Mouse (Mus musculus) myocyte (in vitro differentiated cells): Measurements from ENCODE around the gene Tulp3.
A peak's percentile ranks its signal among the peaks of the same experiment; 100 is the strongest.

Source experiments
- CEBPB ChIP-seq: IDR thresholded peaks from 2 replicates; pipeline ENCODE4 v1.6.1; 2011; ENCODE audit warnings: mild to moderate bottlenecking, moderate library complexity; ENCODE audit not compliant: poor library complexity, insufficient read depth, severe bottlenecking
- E2F4 ChIP-seq: IDR thresholded peaks from one replicate; pipeline ENCODE4 v1.6.1; 2011; ENCODE audit warnings: mild to moderate bottlenecking, control low read depth, moderate library complexity; ENCODE audit not compliant: insufficient read depth
- MAX ChIP-seq: IDR thresholded peaks from one replicate; pipeline ENCODE4 v1.6.1; 2011; ENCODE audit warnings: low read depth, mild to moderate bottlenecking, control low read depth
- MYOD1 ChIP-seq, 3 experiments: IDR thresholded peaks; one replicate each; pipeline ENCODE4 v1.6.1; 2011; ENCODE audit warnings: control low read depth in 2 of 3, low read depth in 2 of 3, mild to moderate bottlenecking in 2 of 3, moderate library complexity in 1 of 3; ENCODE audit not compliant: insufficient read length in 2 of 3, control insufficient read depth in 1 of 3
- MYOG ChIP-seq, 3 experiments: IDR thresholded peaks; one replicate each; pipeline ENCODE4 v1.6.1; 2011; ENCODE audit warnings: control low read depth in 2 of 3, low read depth in 2 of 3, mild to moderate bottlenecking in 2 of 3; ENCODE audit not compliant: insufficient read length in 2 of 3, control insufficient read depth in 1 of 3, insufficient read depth in 1 of 3
- POLR2A ChIP-seq: IDR thresholded peaks from one replicate; pipeline ENCODE4 v1.6.1; 2011; ENCODE audit warnings: low read depth, mild to moderate bottlenecking, control low read depth, moderate library complexity; ENCODE audit not compliant: insufficient read length
- POLR2AphosphoS2 ChIP-seq: IDR thresholded peaks from one replicate; pipeline ENCODE4 v1.6.1; 2011; ENCODE audit warnings: low read depth, control low read depth; ENCODE audit not compliant: insufficient read length
- REST ChIP-seq: IDR thresholded peaks from one replicate; pipeline ENCODE4 v1.6.1; 2011; ENCODE audit warnings: mild to moderate bottlenecking, control low read depth, moderate library complexity; ENCODE audit not compliant: insufficient read depth, insufficient read length
- TCF12 ChIP-seq: IDR thresholded peaks from one replicate; pipeline ENCODE4 v1.6.1; 2011; ENCODE audit warnings: mild to moderate bottlenecking, control low read depth; ENCODE audit not compliant: poor library complexity, insufficient read depth, severe bottlenecking
- USF1 ChIP-seq: IDR thresholded peaks from one replicate; pipeline ENCODE4 v1.6.1; 2011; ENCODE audit warnings: low read depth, mild to moderate bottlenecking, control low read depth, moderate library complexity

DNA sequence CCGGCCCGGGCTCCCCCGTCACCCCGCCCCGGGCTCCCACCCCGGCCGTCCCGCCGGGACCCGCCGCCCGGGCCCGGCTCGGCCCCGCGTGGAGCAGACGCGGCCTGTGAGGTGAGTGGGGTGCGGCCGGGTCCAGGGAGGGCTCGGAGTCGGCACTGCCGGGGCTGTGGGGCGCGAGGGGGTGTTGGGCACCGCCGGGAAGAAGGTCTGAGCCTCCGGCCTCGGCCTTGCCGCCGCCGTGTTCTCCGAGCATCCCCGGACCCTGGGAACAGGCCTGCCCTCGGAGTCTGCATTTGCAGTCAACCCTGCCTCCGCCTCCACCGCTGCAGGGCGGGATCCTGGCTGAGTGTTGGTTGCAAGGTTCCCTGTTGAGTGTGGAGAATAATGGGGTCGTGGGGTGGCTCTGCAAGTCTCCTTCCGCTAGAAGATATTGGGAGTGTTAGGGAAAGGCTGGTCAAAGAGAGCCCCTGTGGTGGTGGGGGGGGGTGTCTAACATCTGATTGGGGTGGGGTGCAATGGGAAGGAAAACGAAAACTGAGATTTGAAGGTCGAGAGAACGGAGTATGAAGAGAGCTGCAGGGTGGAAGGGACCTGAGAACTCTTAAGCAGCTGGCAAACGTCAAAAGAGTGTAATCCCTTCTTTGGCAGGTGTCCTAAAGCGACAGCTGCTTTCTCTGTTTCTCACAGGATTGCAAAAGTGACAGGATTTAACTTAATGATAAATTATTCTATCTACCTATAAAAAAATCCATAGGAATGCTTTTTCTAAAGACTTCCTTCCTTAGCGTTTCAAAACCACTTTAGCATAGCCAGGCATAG, 7.6 kb upstream of the Tulp3 start:
- TF ChIP-seq POLR2A (no peak), REST (no peak), E2F4 (no peak), MYOD1 (IDR thresholded peaks at IDR 0.05; ENCODE audit: control insufficient read depth in 1 of 3, insufficient read length in 2 of 3, low read depth in 2 of 3) (peak; percentile 15 to 53 (median 50)), POLR2AphosphoS2 (no peak), MAX (no peak), MYOG (IDR thresholded peaks at IDR 0.05; ENCODE audit: control insufficient read depth in 1 of 3, insufficient read depth in 1 of 3, insufficient read length in 2 of 3, low read depth in 2 of 3) (peak in 1 of 3 experiments; percentile 25), USF1 (no peak), TCF12 (no peak), CEBPB (no peak)
